Mouse (Mus musculus): ENCODE data around the gene Rdh7. TPM values are rescaled to one million over a fixed set of nuclear protein-coding genes. Genes with fewer than 3 reads are reported as not detected.

Gene Rdh7
- not detected in 2 replicates for total RNA-seq (2014; rRNA removed)
- polyA plus RNA-seq (2015; fragmentation: Nextera tagmentation; extraction: Ambion mirVana), result not detected in 2 replicates

DNA sequence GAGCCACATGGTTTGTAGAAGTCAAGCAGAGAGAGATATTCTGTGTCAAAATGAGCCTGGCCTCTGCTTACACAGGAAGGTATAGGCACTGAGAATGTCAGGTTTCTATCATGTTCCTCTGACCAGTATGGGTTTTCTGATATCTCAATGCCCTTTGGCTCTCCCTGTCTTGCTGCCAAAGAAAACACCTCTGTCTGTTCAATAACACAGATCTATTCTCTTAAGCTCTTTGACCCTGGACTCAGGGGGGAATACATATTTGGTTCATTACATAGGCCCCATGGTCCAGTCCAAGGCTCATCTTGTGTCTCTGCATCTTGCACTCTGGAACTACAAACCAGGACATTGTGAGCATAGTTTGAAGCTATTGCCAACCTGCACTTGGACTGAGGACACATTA is at the start of gene Rdh7:
Gene Rdh7, minus strand, starts transcription at position 213 of the 400 bp plus-strand sequence.
- TF ChIP-seq CTCF (IDR thresholded peaks at IDR 0.05; ENCODE audit: low read depth), result no peak
- no peaks in the 10 kb centered on the region for H3K9me3 ChIP-seq (ENCODE audit: low read length)

GRCm38 (mm10) chr10:127937428-127938010 is 48.9 kb upstream of the Rdh7 start:
- 0% methylated on average over 2 of the region's 2 CpGs for WGBS
- Histone ChIP-seq H3K9ac (replicated peaks; ENCODE audit: low read length) (no peak overlapping the region), H3K36me3 (ENCODE audit: insufficient read depth, low read length) (no peaks in the 10 kb centered on the region), H3K4me2 (ENCODE audit: low read depth, low read length) (no peak overlapping the region), H3K9me3 (ENCODE audit: low read length) (no peaks in the 10 kb centered on the region), H3K27ac (no peak overlapping the region), H3K27me3 (ENCODE audit: insufficient read depth, low read length) (no peaks in the 10 kb centered on the region), H3K4me3 (ENCODE audit: low read length) (no peak overlapping the region), H3K4me1 (ENCODE audit: insufficient read depth, low read length) (no peaks in the 10 kb centered on the region)
- DNase-seq (ENCODE audit: low spot score) (peak; percentile 78), ATAC-seq (0 out of 2 replicates have a peak, but pooled peaks have one; percentile 27)
- peak; percentile 76 for TF ChIP-seq CTCF (IDR thresholded peaks at IDR 0.05; ENCODE audit: low read depth)

More for the DNA sequence above, at the start of gene Rdh7:
- Histone ChIP-seq H3K9ac (replicated peaks; ENCODE audit: low read length) (no peak within 1 kb of the TSS), H3K36me3 (ENCODE audit: insufficient read depth, low read length) (no peaks in the 10 kb centered on the region), H3K4me2 (ENCODE audit: low read depth, low read length) (no peak within 1 kb of the TSS), H3K27me3 (ENCODE audit: insufficient read depth, low read length) (no peaks in the 10 kb centered on the region), H3K27ac (no peak within 1 kb of the TSS), H3K4me3 (ENCODE audit: low read length) (no peak within 1 kb of the TSS), H3K4me1 (ENCODE audit: insufficient read depth, low read length) (no peaks in the 10 kb centered on the region)
- no peak for DNase-seq (ENCODE audit: low spot score)
- no peak for ATAC-seq

DNA sequence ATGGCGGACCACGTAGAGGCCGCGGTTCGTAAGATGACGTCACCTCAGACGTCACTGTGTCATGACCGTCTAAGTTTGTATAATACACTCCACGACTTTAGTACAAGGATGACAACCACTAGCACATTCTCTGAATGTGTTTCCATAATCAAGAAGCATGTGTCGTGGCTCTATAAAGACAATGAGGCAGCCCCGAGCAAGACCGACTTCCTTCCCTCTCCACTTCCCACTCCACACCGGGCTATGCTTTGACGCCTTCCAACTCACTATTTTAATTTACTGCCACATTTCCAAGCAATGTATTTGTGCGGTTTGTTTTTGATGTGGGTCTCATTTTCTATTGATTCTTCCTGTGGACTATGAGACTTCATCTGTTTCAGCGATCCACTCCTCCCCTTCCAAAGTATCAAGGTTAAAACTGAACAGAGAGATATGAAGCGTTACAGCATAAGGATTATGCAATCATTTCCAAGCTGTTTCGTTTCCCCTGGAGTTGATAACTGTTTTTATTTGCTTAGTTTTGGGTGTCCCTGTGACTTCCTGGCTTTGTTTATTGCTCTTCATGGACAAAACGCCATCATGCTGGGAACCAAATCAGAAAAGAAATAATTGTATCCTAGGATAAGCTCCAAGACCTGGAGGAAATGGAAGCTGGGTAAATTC is 48.3 kb upstream of the Rdh7 start:
- Histone ChIP-seq H3K4me1 (ENCODE audit: insufficient read depth, low read length) (no peaks in the 10 kb centered on the region), H3K27me3 (ENCODE audit: insufficient read depth, low read length) (no peaks in the 10 kb centered on the region), H3K4me3 (ENCODE audit: low read length) (no peak overlapping the region), H3K27ac (no peak overlapping the region), H3K36me3 (ENCODE audit: insufficient read depth, low read length) (no peaks in the 10 kb centered on the region), H3K4me2 (ENCODE audit: low read depth, low read length) (no peak overlapping the region), H3K9ac (replicated peaks; ENCODE audit: low read length) (no peak overlapping the region), H3K9me3 (ENCODE audit: low read length) (no peaks in the 10 kb centered on the region)
- ATAC-seq (no peak), DNase-seq (ENCODE audit: low spot score) (no peak)
- 84% methylated on average over 19 of the region's 19 CpGs for WGBS
- no peak for TF ChIP-seq CTCF (IDR thresholded peaks at IDR 0.05; ENCODE audit: low read depth)

- 62% methylated on average over 8 of the region's 8 CpGs for WGBS
These were observed 47.7 kb upstream of the Rdh7 start for GRCm38 (mm10) chr10:127936271-127936670.

GRCm38 (mm10) chr10:127932290-127932926 is 43.8 kb upstream of the Rdh7 start:
- Histone ChIP-seq H3K36me3 (ENCODE audit: insufficient read depth, low read length) (no peaks in the 10 kb centered on the region), H3K4me1 (ENCODE audit: insufficient read depth, low read length) (no peaks in the 10 kb centered on the region), H3K4me2 (ENCODE audit: low read depth, low read length) (no peak overlapping the region), H3K27ac (no peak overlapping the region), H3K4me3 (ENCODE audit: low read length) (no peak overlapping the region), H3K27me3 (ENCODE audit: insufficient read depth, low read length) (no peaks in the 10 kb centered on the region), H3K9me3 (ENCODE audit: low read length) (no peaks in the 10 kb centered on the region), H3K9ac (replicated peaks; ENCODE audit: low read length) (no peak overlapping the region)
- 61% methylated on average over 8 of the region's 8 CpGs for WGBS
- DNase-seq (ENCODE audit: low spot score) (peak; percentile 7), ATAC-seq (no peak)
- no peak for TF ChIP-seq CTCF (IDR thresholded peaks at IDR 0.05; ENCODE audit: low read depth)

More at GRCm38 (mm10) chr10:127936271-127936670, 47.7 kb upstream of the Rdh7 start:
- Histone ChIP-seq H3K9ac (replicated peaks; ENCODE audit: low read length) (no peak overlapping the region), H3K27me3 (ENCODE audit: insufficient read depth, low read length) (no peaks in the 10 kb centered on the region), H3K4me3 (ENCODE audit: low read length) (no peak overlapping the region), H3K36me3 (ENCODE audit: insufficient read depth, low read length) (no peaks in the 10 kb centered on the region), H3K9me3 (ENCODE audit: low read length) (no peaks in the 10 kb centered on the region), H3K4me1 (ENCODE audit: insufficient read depth, low read length) (no peaks in the 10 kb centered on the region), H3K27ac (no peak overlapping the region), H3K4me2 (ENCODE audit: low read depth, low read length) (no peak overlapping the region)
- TF ChIP-seq CTCF (IDR thresholded peaks at IDR 0.05; ENCODE audit: low read depth), result no peak
- DNase-seq (ENCODE audit: low spot score), result no peak
- ATAC-seq, result no peak

GRCm38 (mm10) chr10:127927737-127928136 is 39.1 kb upstream of the Rdh7 start:
- no peaks in the 10 kb centered on the region for H3K4me1 ChIP-seq (ENCODE audit: insufficient read depth, low read length)
- TF ChIP-seq CTCF (IDR thresholded peaks at IDR 0.05; ENCODE audit: low read depth), result no peak
- H3K4me2 ChIP-seq (ENCODE audit: low read depth, low read length), result no peak overlapping the region
- no peaks in the 10 kb centered on the region for H3K36me3 ChIP-seq (ENCODE audit: insufficient read depth, low read length)
- no peak overlapping the region for H3K9ac ChIP-seq (replicated peaks; ENCODE audit: low read length)
- no peak overlapping the region for H3K27ac ChIP-seq
- no peak for ATAC-seq
- no peaks in the 10 kb centered on the region for H3K9me3 ChIP-seq (ENCODE audit: low read length)
- 65% methylated on average over 2 of the region's 2 CpGs for WGBS
- no peak overlapping the region for H3K4me3 ChIP-seq (ENCODE audit: low read length)
- DNase-seq (ENCODE audit: low spot score), result peak; percentile 4
- H3K27me3 ChIP-seq (ENCODE audit: insufficient read depth, low read length), result no peaks in the 10 kb centered on the region

Measured in hindbrain, postnatal 0 days (tissue).